Mouse (Mus musculus): Measurements from ENCODE around the gene Agmat. TPM values are rescaled to one million over a fixed set of nuclear protein-coding genes. Genes with fewer than 3 reads are reported as not detected.

Gene Agmat
- total and polyA plus RNA-seq, 3 experiments = 9.2 to 59.4 (median 25.7) TPM

Other genes starting within 250 kb of the Agmat start
- 10 to 100 TPM; 37.8 to 55.3 TPM for gene Spen, start 208.1 kb upstream of the Agmat start, total RNA-seq (2021)
- gene Spen, start 208.1 kb upstream of the Agmat start, polyA plus RNA-seq (2012; rRNA removed) = 63.9 and 76.4 TPM in 2 replicates
- 10 to 100 TPM in 1 of 2 experiments, 1 to 10 TPM in 1; 9.0 to 23.0 TPM for gene Fblim1, start 140.6 kb upstream of the Agmat start, total RNA-seq (2021)
- 10.4 and 12.8 TPM in 2 replicates for gene Fblim1, start 140.6 kb upstream of the Agmat start, polyA plus RNA-seq (2012; rRNA removed)
- gene Tmem82, start 128.0 kb upstream of the Agmat start, total RNA-seq (2021) = 1 to 10 TPM in 1 of 2 experiments, under 1 TPM in 1; 0.93 to 1.6 TPM
- 2.8 TPM in 2 replicates for gene Tmem82, start 128.0 kb upstream of the Agmat start, polyA plus RNA-seq (2012; rRNA removed)
- gene Slc25a34, start 122.9 kb upstream of the Agmat start, total RNA-seq (2021) = 10 to 100 TPM in 1 of 2 experiments, 1 to 10 TPM in 1; 9.2 to 14.2 TPM
- gene Slc25a34, start 122.9 kb upstream of the Agmat start, polyA plus RNA-seq (2012; rRNA removed) = 4.3 and 5.7 TPM in 2 replicates
- 10 to 100 TPM; 47.8 to 73.2 TPM for gene Plekhm2, start 81.8 kb upstream of the Agmat start, total RNA-seq (2021)
- 63.1 and 63.4 TPM in 2 replicates for gene Plekhm2, start 81.8 kb upstream of the Agmat start, polyA plus RNA-seq (2012; rRNA removed)
- gene Rsc1a1, start 61.1 kb upstream of the Agmat start, total RNA-seq (2021) = not detected
- gene Rsc1a1, start 61.1 kb upstream of the Agmat start, polyA plus RNA-seq (2012; rRNA removed) = 4.3 and 6.8 TPM in 2 replicates
- gene Ddi2, start 23.3 kb upstream of the Agmat start, total RNA-seq (2021) = 10 to 100 TPM; 38.5 to 78.4 TPM
- gene Ddi2, start 23.3 kb upstream of the Agmat start, polyA plus RNA-seq (2012; rRNA removed) = 16.8 and 22.1 TPM in 2 replicates
- gene Dnajc16, start 44.3 kb downstream of the Agmat start, total RNA-seq (2021) = 10 to 100 TPM; 21.3 to 29.6 TPM
- gene Dnajc16, start 44.3 kb downstream of the Agmat start, polyA plus RNA-seq (2012; rRNA removed) = 13.2 and 14.4 TPM in 2 replicates
- gene Casp9, start 46.9 kb downstream of the Agmat start, total RNA-seq (2021) = 10 to 100 TPM; 18.2 to 22.0 TPM
- 16.6 and 19.3 TPM in 2 replicates for gene Casp9, start 46.9 kb downstream of the Agmat start, polyA plus RNA-seq (2012; rRNA removed)
- not detected for gene Cela2a, start 79.5 kb downstream of the Agmat start, total RNA-seq (2021)
- gene Cela2a, start 79.5 kb downstream of the Agmat start, polyA plus RNA-seq (2012; rRNA removed) = 0.25 and 0.59 TPM in 2 replicates
- gene Ctrc, start 99.7 kb downstream of the Agmat start, total RNA-seq (2021) = not detected
- not detected in 2 replicates for gene Ctrc, start 99.7 kb downstream of the Agmat start, polyA plus RNA-seq (2012; rRNA removed)
- gene Efhd2, start 128.2 kb downstream of the Agmat start, total RNA-seq (2021) = 10 to 100 TPM; 26.9 to 30.7 TPM
- gene Efhd2, start 128.2 kb downstream of the Agmat start, polyA plus RNA-seq (2012; rRNA removed) = 61.4 and 62.8 TPM in 2 replicates